Mouse (Mus musculus): Measurements from ENCODE around the gene Csde1. TPM values are rescaled to one million over a fixed set of nuclear protein-coding genes. Genes with fewer than 3 reads are reported as not detected.

The Csde1 gene
- total RNA-seq, 2 experiments from 2014 or later = 236 to 252 TPM

DNA sequence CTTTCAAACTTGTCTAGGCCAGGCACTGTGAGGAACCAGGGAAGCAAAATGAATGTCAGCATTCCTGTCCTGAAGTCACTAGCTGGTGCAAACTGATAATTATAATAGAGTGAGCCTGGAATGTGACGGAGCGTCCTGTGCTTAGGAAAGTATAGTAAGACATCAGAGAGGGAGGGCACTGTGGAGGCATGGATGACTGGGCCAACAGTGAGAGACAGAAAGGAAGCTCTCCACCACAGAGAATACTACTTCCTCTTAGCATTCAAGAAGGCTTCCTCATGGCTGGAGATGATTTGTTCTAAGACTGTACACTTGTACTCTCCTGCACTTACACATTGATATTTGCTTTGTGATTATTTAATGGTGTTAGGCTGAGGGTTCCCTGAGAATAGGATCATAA is 2.9 kb upstream of the Csde1 start:
- no peak for TF ChIP-seq CTCF (conservative IDR thresholded peaks at IDR 0.05)
- Histone ChIP-seq H3K4me3 (no peak overlapping the region), H3K27ac (no peak overlapping the region)
- DNase-seq (ENCODE audit: low spot score in 2 of 2) = no peak

DNA sequence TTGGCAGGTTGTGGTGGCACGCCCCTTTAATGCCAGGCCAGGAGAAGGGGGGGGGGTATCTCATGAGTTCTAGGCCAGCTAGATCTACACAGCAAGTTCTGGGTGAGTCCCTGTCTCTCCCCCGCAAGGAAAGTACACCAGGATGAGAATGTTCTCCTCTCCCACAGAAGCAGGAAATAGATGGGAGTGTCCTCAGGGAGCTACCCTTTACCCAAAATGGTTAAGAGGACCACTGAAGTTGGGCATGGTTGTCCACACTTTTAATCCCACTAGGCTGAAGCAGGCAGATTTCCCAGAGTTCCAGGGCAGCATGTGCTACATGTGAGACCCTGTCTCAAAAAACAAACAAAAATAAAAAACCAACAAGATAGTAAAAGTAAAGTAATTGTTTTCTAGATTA is 764 bp upstream of the Csde1 start:
- Histone ChIP-seq H3K27ac (peak overlapping the region; percentile 100), H3K4me3 (peak overlapping the region; percentile 94)
- DNase-seq (ENCODE audit: low spot score in 2 of 2) = no peak
- TF ChIP-seq CTCF (conservative IDR thresholded peaks at IDR 0.05) = no peak

DNA sequence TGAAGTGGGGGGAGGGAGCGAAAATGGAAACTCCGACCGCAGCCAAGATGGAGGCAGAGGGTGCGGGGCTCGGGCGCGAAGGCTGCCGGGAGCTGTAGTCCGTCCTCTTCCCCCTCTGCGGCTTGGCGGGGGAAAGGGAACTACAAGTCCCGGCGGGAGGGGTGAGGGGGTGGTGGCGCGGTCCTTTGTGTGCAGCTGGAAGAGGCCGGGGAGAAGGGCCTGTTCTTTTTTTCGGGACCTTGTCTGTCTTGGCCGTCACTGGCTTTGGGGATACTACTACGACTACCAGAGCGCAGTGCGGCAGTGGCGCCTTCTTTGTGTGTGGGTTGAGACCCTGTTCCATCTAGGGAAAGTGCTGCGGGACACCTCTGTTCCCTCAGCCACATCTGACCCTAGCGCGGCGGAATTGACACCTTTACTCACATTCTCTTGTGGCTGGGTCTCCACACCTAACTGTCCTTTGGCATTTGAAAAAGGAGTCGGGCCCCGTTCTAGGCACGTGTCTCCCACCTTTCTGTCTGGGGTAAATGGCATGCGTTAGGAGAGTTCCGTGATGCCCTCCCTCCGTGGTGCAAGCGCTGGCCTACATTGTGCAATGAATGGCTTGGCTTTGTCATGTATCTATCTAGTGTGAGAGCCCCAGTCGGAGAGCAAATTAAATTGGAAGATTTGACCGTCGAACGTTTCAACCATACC is 865 bp downstream of the Csde1 start:
- H3K27ac ChIP-seq = peak overlapping the region; percentile 100
- TF ChIP-seq CTCF (conservative IDR thresholded peaks at IDR 0.05) = no peak
- H3K4me3 ChIP-seq = peak overlapping the region; percentile 94
- DNase-seq (ENCODE audit: low spot score in 2 of 2) = peak; percentile 87 to 88

DNA sequence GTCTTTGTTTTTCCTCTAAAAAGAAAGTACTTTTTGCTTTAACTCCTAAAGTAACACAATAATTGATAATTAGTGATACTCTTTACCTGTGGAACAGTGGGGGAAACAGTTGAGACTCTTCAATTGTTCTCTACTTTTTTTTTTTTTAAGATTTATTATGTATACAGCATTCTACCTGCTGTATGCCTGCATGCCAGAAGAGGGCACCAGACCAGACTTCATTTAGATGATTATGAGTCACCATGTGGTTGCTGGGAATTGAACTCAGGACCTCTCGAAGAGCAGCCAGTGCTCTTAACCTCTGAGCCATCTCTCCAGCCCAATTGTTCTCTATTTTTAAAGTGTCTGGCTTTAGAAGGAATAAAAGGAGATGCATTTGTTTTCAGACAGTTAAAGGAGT is 5.9 kb downstream of the Csde1 start:
- no peak overlapping the region for H3K27ac ChIP-seq
- peak; percentile 64 for TF ChIP-seq CTCF (conservative IDR thresholded peaks at IDR 0.05)
- no peak overlapping the region for H3K4me3 ChIP-seq
- DNase-seq (ENCODE audit: low spot score in 2 of 2) = no peak

DNA sequence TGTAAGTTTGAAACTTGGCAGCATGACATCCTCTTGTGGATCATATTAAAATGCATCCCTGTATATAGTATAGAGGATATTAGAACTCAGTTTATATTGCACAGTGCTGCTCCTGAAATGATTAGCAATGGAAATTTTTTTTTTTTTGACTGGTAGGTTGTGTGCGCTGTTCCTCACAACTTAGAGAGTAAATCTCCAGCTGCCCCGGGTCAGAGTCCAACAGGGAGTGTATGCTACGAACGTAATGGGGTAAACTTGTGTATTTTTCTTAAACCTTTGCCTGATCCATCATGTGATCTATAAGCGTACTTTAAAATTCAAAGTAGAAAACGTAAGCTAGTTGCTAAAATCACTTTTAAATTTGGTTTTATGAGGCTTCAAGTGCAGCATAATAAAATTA is 20.1 kb downstream of the Csde1 start:
- no peak overlapping the region for H3K27ac ChIP-seq
- TF ChIP-seq CTCF (conservative IDR thresholded peaks at IDR 0.05) = no peak
- DNase-seq (ENCODE audit: low spot score in 2 of 2) = no peak
- H3K4me3 ChIP-seq = no peak overlapping the region

DNA sequence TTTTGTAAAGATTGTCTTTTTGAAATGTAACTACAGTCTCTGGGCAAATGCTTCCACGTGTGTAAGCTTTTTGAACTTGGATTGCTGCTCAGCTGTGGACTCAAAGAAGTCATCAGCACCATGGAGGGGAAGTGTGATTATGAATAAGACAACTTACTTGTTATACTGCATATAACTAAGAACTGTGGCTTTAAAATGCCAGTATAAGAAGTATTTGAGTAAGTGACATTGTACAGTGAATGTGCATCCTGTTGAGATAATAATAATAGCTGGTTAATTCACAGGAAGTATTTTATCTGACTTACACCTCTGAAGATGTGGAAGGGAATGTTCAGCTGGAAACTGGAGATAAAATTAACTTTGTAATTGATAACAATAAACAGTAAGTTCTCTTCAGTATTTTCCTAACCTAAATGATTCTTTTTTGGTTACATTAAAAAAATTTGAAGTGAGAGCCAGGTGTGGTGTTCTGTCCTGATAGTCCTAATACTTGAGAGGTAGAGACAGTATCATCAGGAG is 20.7 kb downstream of the Csde1 start:
- DNase-seq (ENCODE audit: low spot score in 2 of 2) = no peak
- Histone ChIP-seq H3K4me3 (no peak overlapping the region), H3K27ac (no peak overlapping the region)
- TF ChIP-seq CTCF (conservative IDR thresholded peaks at IDR 0.05) = no peak

DNA sequence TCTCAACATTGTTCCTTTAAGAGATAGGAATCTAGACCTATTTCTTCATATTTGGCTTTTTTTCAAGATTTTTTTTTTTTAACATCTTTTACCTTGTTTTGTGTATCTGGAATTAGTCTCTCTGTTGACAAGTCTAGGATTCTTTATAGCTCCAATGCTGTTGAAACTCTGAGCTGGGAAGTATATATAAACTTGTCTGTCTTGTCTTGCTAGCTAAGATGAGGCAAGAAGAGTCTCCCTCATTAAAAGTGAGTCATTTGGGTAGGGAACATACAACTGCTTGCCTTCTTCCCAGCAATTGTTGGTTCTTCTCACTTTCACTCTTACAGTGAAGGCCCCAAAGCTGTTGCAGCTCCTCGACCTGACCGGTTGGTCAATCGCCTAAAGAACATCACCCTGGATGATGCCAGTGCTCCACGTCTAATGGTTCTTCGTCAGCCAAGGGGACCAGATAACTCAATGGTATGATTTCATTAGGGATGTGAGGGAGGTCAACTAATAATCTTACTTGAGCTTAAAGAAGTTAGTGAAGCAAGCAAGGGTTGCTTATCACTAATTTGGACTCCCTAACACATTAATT is 35.9 kb downstream of the Csde1 start:
- Histone ChIP-seq H3K4me3 (no peak overlapping the region), H3K27ac (no peak overlapping the region)
- DNase-seq (ENCODE audit: low spot score in 2 of 2) = no peak
- no peak for TF ChIP-seq CTCF (conservative IDR thresholded peaks at IDR 0.05)

DNA sequence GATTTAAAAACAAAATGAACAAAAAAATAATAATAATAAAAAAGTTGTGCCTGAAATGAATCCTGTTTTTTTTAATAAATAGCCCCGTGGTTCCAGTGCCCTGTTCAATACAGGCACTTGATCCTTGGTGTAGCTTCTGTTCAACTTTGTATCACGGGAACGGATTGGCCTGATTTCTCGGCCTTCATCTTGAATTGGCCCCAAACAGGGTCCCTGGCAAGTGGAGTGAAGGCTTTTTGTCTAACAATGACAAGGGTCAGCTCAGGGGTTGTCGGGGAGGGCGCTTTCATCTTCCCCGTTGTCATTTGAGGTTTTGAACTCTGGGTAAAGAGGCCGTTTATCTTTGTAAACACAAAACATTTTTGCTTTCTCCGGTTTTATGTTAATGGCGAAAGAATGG is 37.5 kb downstream of the Csde1 start:
- TF ChIP-seq CTCF (conservative IDR thresholded peaks at IDR 0.05) = no peak
- no peak for DNase-seq (ENCODE audit: low spot score in 2 of 2)
- Histone ChIP-seq H3K27ac (peak overlapping the region; percentile 19; the same call in 1 of the 2 replicates), H3K4me3 (peak overlapping the region; percentile 92)

DNA sequence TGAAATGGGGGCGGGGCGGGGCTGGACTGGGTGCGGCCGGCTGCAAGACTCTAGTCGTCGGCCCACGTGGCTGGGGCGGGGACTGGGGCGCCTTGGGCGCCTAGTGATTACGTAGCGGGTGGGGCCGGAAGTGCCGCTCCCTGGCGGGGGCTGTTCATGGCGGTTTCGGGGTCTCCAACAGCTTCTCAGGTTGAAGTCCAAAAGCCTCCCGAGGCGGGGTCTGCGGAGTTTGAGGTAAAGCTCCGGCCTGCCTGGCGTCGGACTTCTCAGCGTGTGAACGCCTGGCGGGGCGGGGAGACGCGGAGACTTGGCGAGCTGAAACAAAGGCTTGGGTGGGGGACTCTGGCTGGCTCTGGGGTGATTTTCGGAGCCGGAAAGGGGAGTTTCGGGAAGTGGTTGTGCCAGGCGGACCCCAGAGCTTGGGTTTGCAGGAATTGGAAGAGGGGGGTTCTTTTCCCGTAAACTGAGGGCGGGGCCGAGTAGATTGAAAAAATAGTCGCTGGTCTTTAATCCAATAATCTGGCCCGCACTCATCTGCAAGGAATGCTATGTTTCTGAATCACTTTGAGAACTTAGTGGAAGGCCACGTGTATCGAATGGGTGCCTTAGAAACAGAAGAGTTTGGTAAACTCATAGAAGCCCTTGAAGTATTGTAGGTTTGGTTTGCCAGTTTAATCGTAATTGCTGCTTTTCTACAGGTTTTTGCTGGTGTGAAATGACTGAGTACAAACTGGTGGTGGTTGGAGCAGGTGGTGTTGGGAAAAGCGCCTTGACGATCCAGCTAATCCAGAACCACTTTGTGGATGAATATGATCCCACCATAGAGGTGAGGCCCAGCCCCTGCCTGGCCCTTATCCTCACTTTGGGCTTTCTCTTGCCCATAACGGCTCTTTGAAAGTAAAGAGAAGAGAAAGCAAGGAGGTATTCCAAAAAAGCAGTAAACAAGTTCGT is 38.3 kb downstream of the Csde1 start, which contains the start of gene Nras:
Nras (plus strand) TSS at position 79 of the 951 bp plus-strand sequence.
- 0 out of 2 replicates have a peak, but pooled peaks have one; percentile 12 for TF ChIP-seq CTCF (conservative IDR thresholded peaks at IDR 0.05)

DNA sequence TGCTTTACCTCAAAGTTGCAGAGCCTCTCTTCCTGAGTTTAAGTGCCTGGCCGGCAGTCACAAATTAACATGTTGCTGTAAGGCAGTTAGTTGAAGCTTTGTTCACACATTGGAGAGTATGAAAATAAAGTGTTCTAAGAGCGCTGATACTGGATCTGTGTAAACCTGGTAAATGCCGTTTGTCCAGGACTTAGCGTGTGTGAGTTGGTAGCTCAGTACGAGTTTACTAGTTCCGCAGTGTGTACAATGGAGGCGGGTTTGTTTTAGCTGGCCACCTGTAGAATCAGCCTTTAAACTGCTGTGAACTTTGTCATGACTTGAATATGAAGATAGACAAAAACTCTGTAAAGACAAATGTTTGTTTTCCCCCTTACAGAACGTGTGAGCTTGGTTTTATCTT is 46.7 kb downstream of the Csde1 start:
- Histone ChIP-seq H3K4me3 (no peak overlapping the region), H3K27ac (no peak overlapping the region)
- no peak for TF ChIP-seq CTCF (conservative IDR thresholded peaks at IDR 0.05)
- DNase-seq (ENCODE audit: low spot score in 2 of 2) = no peak

More for the DNA sequence above, 38.3 kb downstream of the Csde1 start, which contains the start of gene Nras:
- peak within 1 kb of the TSS; percentile 89 for H3K27ac ChIP-seq
- peak; percentile 91 to 95 for DNase-seq (ENCODE audit: low spot score in 2 of 2)
- peak within 1 kb of the TSS; percentile 92 for H3K4me3 ChIP-seq

DNA sequence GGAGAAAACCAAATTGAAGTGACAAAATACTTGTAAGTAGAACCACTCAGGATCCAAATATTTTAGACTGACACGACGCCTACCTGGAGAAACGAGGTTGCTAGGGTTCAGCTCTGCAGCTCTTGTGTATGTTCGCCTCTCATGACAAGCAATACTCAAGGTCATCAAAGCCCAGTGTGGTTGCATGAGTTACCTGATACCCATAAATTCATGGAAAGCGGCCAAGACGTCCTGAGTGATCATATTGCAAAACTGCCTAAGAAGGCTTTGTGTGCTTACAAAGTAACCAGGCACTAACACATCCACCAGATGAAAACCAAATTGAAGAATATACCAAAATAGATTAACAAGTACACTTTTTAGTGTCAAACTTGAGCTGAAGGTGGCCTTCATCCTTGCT is 48.7 kb downstream of the Csde1 start:
- Histone ChIP-seq H3K4me3 (no peak overlapping the region), H3K27ac (no peak overlapping the region)
- no peak for DNase-seq (ENCODE audit: low spot score in 2 of 2)
- TF ChIP-seq CTCF (conservative IDR thresholded peaks at IDR 0.05) = no peak

DNA sequence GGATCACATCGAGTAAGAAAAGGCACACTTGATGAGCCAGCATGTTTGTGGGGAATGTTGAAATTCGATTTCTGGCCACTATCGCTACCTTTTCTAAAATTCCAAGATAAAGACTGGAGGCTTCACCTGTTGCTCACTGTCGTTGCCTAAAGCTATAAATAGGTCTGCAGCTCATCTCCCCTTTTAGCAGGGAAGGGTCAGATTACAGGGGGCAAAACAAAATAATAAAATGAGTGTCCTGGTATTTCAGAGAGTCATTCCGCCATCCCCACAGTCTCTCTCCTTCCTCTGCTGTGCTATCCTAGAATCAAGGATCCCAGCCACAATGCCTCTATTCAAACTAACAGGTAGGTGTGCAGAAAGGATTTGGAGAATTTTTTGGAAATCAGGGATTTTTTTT is 53.5 kb downstream of the Csde1 start, which contains the start of gene Ampd1:
Ampd1 (plus strand) TSS at position 244 of the 400 bp plus-strand sequence.
- DNase-seq (ENCODE audit: low spot score in 2 of 2) = no peak
- TF ChIP-seq CTCF (conservative IDR thresholded peaks at IDR 0.05) = no peak
- Histone ChIP-seq H3K27ac (no peak within 1 kb of the TSS), H3K4me3 (no peak within 1 kb of the TSS)

DNA sequence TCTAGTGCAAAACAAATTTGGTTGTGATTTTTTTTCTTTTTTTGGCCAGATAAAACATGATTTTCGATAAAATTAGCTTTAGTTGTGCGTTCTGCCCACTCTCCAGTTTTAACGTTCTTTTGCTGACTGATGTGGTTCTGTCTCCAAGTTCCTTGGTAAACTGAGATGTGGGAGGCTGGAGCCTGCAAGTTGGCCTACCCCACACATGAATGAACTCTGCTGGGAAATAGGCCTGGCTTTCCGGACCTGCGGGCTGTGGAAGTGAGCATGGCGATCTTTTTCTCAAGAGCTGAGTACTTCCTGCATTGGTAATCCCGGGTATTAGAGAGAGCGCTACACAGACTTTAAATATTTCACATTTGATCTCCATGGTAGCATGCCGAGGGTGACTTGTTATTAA is 55.6 kb downstream of the Csde1 start:
- Histone ChIP-seq H3K27ac (no peak overlapping the region), H3K4me3 (no peak overlapping the region)
- no peak for TF ChIP-seq CTCF (conservative IDR thresholded peaks at IDR 0.05)
- DNase-seq (ENCODE audit: low spot score in 2 of 2) = no peak

All from layer of hippocampus, adult 2 months (tissue).